Mouse (Mus musculus) CD4-positive, CD25-positive, alpha-beta regulatory T cell, adult 2 months (primary cell): Measurements from ENCODE around the gene Hist1h1t.
"Not testable (repeated sequence)": the region's sequence is repeated elsewhere in the genome, so short reads cannot be mapped to it uniquely, and the experiment has no call there.

Experiments
- DNase-seq: peaks from one replicate; pipeline ENCODE4 v3.0.0-alpha.2; 2012; ENCODE audit warnings: low read depth, low spot score

Hist1h1t gene

DNA sequence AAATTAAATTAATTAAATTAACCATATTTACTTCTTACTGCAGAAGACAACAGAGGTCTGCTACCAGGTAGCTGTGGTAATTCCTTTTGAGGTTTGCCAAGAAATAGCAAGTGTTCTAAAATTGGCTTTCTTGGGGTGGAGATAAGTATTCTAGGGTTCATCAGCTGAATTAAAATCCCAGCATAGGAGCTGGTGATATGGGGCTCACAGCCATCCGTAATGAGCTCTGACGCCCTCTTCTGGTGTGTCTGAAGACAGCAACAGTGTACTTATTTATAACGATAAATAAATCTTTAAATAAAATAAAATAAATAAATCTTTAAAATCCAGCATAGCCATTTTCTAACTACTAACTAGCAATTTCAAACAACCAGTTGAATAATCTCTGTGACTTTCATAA is 4.2 kb downstream of the Hist1h1t start:
- DNase-seq, result no peak

DNA sequence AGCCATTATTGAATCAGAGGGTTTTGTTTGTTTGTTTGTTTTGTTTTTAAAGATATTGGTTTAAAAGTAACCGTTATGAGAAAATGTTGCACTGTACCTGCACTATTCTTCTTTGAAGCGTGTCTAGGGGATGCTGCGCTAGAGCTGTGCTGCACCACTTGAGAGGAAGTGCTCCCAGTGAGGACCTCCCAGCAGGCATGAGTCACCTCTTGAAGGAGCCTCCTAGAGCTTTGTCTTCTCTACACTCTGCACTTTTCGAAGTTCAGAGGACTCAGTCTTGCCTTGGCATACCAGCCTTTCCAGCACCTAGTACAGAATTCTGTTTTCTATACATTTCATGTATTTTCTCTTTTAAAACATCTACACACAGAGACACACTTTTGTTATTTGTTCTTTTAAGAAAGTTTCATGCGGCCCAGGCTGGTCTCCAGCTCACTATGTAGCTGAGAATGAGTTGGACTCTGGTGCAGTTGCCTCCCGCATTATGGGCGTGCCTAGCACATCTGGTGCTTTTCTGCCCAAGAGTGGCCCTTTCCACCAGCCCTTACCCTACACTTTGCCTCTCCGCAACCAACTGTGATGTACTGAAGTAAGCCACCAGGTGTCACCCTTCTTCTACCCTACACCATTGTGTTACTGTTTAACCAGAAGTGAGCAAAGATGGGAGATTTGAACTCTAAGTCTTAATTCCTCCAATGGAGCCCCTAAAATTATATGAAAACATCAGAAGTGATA is 5.3 kb downstream of the Hist1h1t start:
- peak; percentile 89 for DNase-seq

DNA sequence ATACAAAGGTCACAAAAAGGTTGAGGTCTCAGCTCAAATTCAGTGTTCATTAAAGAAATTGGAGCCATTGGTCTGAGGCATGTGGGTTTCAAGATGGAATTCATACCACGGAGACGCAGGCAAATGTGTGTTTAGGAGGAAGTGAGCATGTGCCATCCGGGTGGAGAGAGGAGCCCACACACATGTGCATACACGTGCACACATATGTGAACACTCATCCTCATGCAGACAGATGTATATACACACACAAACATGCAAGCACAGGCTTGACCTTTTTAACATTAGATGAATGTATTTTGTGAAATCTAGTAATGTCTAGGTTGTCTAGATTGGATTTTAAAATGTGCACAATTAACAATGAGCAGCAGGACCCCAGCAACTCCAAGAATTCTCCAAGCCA is 6.6 kb downstream of the Hist1h1t start:
- no peak for DNase-seq

- not testable (repeated sequence) for DNase-seq
These were observed 7.2 kb downstream of the Hist1h1t start for GRCm38 (mm10) chr13:23702801-23703200.

DNA sequence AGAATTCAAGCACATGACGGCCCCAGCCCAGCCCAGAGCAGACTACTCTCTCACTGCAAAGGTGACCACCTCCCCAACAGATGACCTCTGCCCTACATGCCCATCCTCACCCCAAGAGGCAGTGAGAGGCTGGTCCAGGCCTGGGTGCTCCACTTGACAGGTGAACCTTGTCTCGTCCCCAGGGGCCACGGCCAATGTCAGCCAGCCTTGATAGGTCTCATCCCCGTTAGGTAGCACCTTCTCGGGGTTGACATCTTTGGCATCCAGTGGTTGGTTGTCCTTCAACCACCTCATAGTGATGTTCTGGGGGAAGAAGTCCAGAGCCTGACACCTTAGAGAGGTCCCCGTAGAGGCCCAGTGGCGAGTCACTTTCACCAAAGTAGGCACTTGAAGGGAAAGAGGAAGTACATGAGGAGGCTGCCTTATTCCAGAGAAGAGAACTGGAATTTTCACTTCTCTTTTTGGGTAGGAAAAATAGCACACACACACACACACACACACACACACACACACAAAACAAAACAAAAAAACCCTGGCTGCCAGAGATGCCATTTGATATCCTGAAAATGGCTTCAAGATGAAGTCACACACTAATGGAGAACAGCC is 10.2 kb downstream of the Hist1h1t start:
- DNase-seq, result no peak

DNA sequence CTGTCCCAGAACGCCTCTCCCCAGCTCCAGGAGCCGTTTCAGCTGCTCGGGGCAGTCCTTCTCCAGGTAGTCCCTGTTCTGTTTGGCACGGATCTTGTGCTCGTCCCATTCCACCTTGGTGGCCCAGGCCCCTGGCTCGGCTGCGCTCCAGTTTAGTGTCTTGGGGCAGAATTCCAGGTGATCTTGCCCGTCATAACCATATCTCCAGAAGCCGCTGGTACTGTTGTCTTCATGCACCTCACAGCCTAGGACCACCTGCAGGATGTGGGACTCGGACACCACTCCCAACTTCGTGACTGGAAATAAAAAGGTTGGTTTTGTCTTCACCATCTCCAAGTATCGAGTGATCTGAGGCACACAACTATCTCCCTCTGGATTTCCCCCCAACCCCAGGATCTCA is 11.2 kb downstream of the Hist1h1t start:
- DNase-seq, result no peak

- DNase-seq, result no peak
These were observed 12.4 kb downstream of the Hist1h1t start for GRCm38 (mm10) chr13:23708041-23708440.

GRCm38 (mm10) chr13:23708654-23709053 is 13.0 kb downstream of the Hist1h1t start:
- DNase-seq, result no peak

DNA sequence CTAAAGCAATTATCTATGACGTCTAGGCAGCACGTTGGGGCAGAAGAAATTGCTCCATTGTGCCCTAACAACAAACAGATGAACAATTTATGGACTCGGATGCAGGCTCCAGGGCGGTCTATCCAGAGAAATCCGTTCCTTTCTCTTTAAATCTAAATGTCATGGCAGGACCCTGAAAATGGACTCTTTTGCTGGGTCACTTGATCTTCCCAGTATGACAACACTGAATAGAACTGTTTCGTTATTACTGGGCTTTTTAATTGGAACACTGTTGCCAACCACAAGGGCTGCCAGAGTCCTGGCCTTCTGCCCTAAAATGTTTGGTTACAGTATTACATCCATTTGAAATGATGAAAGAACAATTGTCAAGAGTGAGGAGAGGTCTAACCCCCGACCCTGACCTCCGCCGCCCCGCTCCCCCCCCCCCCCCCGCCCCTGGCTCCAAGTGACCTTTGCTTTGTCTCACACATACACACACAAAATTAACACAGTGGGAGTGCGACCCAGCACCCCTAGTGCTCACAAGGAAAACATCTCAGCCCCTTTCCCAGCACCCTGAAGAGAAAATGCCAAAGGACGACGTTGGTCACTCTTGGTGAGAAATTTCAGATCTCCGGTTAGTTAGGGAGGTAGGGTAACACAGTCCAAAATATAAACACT is 14.2 kb downstream of the Hist1h1t start:
- DNase-seq, result no peak

GRCm38 (mm10) chr13:23710374-23711089 is 14.9 kb downstream of the Hist1h1t start, which contains the start of gene Hfe:
Gene Hfe (minus strand): TSS chr13:23710854.
- peak; percentile 82 for DNase-seq

DNA sequence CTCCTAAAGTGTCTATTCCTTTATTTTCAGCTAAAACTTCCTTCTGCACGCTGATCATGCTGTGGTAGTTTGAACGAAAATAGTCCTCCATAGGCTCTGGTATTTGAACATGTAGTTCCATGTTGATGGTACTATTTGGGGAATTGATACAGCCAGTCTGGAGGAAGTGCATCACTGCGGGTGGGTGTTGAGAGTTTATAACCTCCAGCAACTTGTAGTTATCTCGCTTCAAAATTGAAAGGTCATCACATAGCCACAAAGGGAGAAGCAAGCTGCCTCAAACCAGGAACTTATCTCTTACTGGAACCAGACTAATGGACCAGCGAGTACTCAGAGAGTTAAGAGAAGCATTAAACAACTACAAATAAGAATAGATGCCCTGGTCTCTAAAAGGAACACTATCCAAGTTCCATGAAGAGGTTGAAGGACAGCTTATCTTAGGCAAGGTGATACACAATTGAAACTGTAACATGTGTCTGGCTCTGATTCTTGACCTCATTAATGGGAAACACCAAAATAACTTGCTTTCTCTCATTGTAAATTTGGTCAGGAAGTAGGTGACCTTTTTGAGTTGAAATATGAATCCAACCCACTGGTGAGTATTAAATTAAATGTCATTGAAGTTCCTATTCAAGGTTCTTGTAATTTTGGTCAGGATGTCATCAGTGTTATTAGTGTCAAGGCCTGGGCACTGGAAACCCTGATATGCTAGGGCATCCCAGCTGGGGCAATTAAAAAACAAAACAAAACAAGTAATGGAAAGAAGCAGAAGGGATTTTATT is 20.8 kb downstream of the Hist1h1t start:
- DNase-seq, result no peak

- DNase-seq, result no peak
These were observed 21.6 kb downstream of the Hist1h1t start for GRCm38 (mm10) chr13:23717176-23717575.

DNA sequence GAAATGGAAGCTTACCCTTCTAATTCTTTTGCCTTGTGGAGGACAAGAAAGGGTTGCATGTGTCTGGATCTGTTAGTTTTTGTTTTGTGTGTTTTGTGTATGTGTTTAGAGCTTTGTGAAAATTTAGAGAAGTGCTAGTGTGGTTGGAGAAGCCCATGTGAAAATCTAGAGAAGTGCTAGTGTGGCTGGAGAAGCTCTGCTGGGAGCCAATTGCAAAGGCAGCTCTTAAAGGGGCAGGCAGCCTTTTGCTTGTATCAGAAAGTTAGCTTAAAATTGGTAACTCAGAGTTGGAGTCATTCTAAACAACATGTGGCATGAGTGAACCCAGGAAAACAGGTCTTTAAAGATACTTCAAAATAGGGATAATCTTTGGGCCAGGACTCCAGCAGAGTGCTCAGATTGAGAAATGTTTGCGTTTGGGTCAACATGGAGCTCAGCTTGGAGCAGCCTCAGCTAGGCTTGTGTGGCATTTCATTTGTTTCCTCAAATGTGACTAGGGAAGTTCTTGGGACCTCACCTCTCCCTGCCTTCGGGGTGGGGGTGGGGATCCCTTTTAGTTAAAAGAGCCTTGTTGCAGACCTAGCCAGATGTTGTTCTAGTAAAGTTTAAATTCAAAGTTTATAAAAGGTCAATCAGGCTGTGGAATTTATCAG is 22.1 kb downstream of the Hist1h1t start:
- DNase-seq, result not testable (repeated sequence)

- DNase-seq, result no peak
These were observed 28.6 kb downstream of the Hist1h1t start for GRCm38 (mm10) chr13:23724239-23724638.

DNA sequence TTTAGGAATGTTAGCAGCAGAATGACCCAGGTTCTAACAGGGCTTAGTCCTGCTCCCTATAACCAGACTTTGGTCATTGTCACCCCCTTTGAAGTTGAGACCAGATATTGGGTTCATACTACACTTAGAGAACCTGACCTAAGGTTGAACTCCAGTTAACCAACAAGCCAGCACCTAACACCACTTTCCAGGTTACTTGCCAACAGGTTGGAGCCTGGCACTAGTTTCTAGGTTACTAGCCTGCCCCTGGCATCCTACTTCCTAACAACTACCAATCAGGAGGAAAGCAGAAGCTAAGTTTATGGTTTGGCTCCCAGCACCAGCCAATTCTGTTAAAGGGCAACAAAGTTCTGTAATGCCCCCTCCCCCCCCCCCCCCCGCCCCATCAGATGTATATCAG is 29.6 kb downstream of the Hist1h1t start:
- DNase-seq, result no peak

DNA sequence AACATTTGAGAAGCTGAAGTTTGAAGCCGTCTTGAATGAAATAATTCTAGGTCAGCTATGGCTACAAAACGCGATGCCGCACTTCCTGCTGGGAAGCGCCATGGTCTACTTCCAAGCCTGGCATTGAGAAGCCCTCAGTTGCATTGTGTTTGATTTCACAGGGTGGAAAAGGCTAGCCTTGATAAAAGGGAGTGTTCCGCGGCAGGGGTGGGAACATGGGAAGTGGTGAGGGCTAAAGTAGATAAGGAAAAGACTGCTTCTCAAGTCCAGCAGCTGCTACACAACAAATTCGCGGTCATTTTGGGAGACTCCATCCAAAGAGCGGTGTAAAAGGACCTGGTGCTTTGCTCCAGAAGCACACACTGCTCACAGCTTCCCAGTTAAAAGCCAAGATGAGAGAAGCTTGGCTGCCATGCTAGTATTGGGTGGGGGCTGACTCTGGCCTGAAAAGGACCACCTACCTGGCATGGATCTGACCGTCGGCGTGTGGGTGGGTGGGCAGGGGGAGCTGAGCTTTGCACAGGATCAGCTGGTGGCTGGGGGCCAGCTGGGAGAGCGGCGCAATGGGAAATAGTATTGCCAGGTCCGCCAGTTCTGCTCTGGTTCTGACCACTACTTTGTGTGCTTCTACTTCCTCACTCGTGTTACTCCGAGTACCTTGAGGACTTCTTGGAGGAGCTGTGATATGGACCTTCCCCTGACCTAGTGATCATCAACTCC is 33.0 kb downstream of the Hist1h1t start:
- no peak for DNase-seq

DNA sequence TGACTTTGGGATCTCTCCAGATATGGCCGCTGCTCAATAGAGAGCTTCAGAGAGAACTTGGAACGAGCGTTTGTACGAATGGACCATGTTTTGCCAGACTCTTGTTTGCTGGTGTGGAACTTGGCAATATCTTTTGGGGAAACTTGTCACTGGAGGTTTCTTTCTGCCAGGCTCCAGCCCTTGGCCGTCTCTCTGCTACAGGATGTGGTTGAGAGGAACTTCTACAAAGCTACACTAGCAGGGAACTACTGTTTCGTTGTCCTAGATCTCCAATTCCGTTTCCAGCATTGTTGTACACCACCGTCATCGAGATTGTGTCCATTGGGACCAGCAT is 33.5 kb downstream of the Hist1h1t start:
- no peak for DNase-seq

DNA sequence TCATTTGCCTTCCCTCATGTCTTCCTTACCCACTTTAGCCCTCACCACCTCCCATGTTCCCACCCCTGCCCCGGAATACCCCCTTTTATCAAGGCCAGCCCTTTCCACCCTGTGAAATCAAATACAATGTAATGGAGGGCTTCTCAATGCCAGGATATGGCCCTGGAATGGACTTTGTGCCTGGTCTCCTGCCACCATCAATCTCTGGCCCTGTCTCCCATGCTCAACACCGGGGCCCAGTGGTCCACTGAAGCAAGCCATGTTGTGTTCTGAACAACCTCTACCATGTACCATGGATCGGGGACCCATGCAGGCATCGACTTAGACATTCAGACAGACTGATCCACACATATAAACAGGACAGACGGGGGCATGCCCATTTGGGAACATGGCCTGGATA is 34.1 kb downstream of the Hist1h1t start:
- DNase-seq, result no peak

- no peak for DNase-seq
These were observed 34.9 kb downstream of the Hist1h1t start for GRCm38 (mm10) chr13:23730479-23730878.

GRCm38 (mm10) chr13:23732156-23732804 is 36.7 kb downstream of the Hist1h1t start:
- peak; percentile 77 for DNase-seq
